Mouse (Mus musculus): ENCODE measurements around the gene Gpr179.

GRCm38 (mm10) chr11:97370329-97371091 lies 18.6 kb upstream of the Gpr179 start:
- TF ChIP-seq USF1 (IDR thresholded peaks at IDR 0.05; ENCODE audit: low read depth) (no peak), POLR2A (IDR thresholded peaks at IDR 0.05; ENCODE audit: insufficient read length, low read depth) (no peak), MYOG (IDR thresholded peaks at IDR 0.05; ENCODE audit: control insufficient read depth in 1 of 3, insufficient read depth in 1 of 3, insufficient read length in 2 of 3, low read depth in 2 of 3) (no peak), E2F4 (IDR thresholded peaks at IDR 0.05; ENCODE audit: insufficient read depth) (no peak), CEBPB (IDR thresholded peaks at IDR 0.05; ENCODE audit: insufficient read depth, poor library complexity, severe bottlenecking) (no peak), MAX (IDR thresholded peaks at IDR 0.05; ENCODE audit: low read depth) (no peak)

All from myocyte (in vitro differentiated cells).